Comparison of ENCODE assay signal across 8 mouse cellular contexts in genomic region chr13:59927379-59928111, GRCm38 (mm10).
DNase-seq lines count a peak whose midpoint lies in the region; ATAC-seq and TF ChIP-seq lines count a peak whose summit lies in the region.

No protein-coding gene starts in this region.

- H3K36me3 ChIP-seq in hindbrain, postnatal 0 days (ENCODE audit: insufficient read depth, low read length): no peaks in the 10 kb centered on the region
- H3K36me3 ChIP-seq in midbrain, embryonic 11.5 days (ENCODE audit: control insufficient read depth, insufficient read depth, low read length): no peaks in the 10 kb centered on the region

- peak overlapping the region; percentile 16; the same call in 1 of the 2 replicates for H3K27ac ChIP-seq in hindbrain, postnatal 0 days
- H3K27ac ChIP-seq in midbrain, embryonic 11.5 days (ENCODE audit: low read depth, low read length): no peak overlapping the region

- no peak overlapping the region for H3K4me3 ChIP-seq in hindbrain, postnatal 0 days (ENCODE audit: low read length)
- H3K4me3 ChIP-seq in midbrain, embryonic 11.5 days (ENCODE audit: low read depth, low read length): no peak overlapping the region

- TF ChIP-seq CTCF in hindbrain, postnatal 0 days (IDR thresholded peaks at IDR 0.05; ENCODE audit: low read depth): no peak

- no peaks in the 10 kb centered on the region for H3K27me3 ChIP-seq in hindbrain, postnatal 0 days (ENCODE audit: insufficient read depth, low read length)
- no peaks in the 10 kb centered on the region for H3K27me3 ChIP-seq in midbrain, embryonic 11.5 days (ENCODE audit: control insufficient read depth, insufficient read depth, low read length)

- DNase-seq in cerebellum, postnatal 14 days: peak; percentile 49 to 65
- no peak for DNase-seq in cerebellum, adult 11 months
- peak; percentile 26 for DNase-seq in embryo, embryonic 9.5 days (ENCODE audit: extremely low spot score)
- peak; percentile 78 for DNase-seq in hindbrain, postnatal 0 days (ENCODE audit: low spot score)
- peak; percentile 75 for DNase-seq in midbrain, embryonic 11.5 days (ENCODE audit: low spot score, missing footprints)
- no peak for DNase-seq in natural killer cell, adult 2 months (ENCODE audit: low spot score in 2 of 2)
- no peak for DNase-seq in urinary bladder, postnatal 10 days (ENCODE audit: low spot score)
- no peak for DNase-seq in urinary bladder, adult 2 months (ENCODE audit: low spot score)

- H3K4me2 ChIP-seq in hindbrain, postnatal 0 days (ENCODE audit: low read depth, low read length): no peak overlapping the region
- no peak overlapping the region for H3K4me2 ChIP-seq in midbrain, embryonic 11.5 days

- no peaks in the 10 kb centered on the region for H3K9me3 ChIP-seq in hindbrain, postnatal 0 days (ENCODE audit: low read length)
- no peaks in the 10 kb centered on the region for H3K9me3 ChIP-seq in midbrain, embryonic 11.5 days (ENCODE audit: control insufficient read depth, low read length)

- 27% methylated on average over 12 of the region's 12 CpGs for WGBS in hindbrain, postnatal 0 days
- WGBS in midbrain, embryonic 11.5 days: 69% methylated on average over 12 of the region's 12 CpGs

- no peak overlapping the region for H3K9ac ChIP-seq in hindbrain, postnatal 0 days (replicated peaks; ENCODE audit: low read length)
- H3K9ac ChIP-seq in midbrain, embryonic 11.5 days (ENCODE audit: low read length): no peak overlapping the region

- ATAC-seq in hindbrain, postnatal 0 days: peak; percentile 77
- ATAC-seq in midbrain, embryonic 11.5 days (ENCODE audit: low FRiP score): peak; percentile 40; the same call in 1 of the 2 replicates

- H3K4me1 ChIP-seq in hindbrain, postnatal 0 days (ENCODE audit: insufficient read depth, low read length): peaks cover 11% of the 10 kb centered on the region; the same call in 1 of the 2 replicates
- H3K4me1 ChIP-seq in midbrain, embryonic 11.5 days (ENCODE audit: control insufficient read depth, insufficient read depth, low read length): no peaks in the 10 kb centered on the region

Comparison
In these comparisons a context has a peak if more than half of its experiments do, and no peak if none do; other contexts are left out.
1. DNase-seq: peak in cerebellum, postnatal 14 days (2 of 2), embryo, embryonic 9.5 days (single experiment), hindbrain, postnatal 0 days (single experiment) and midbrain, embryonic 11.5 days (single experiment); none in cerebellum, adult 11 months (single experiment), natural killer cell, adult 2 months (0 of 2), urinary bladder, postnatal 10 days (single experiment) and urinary bladder, adult 2 months (single experiment).